Mouse (Mus musculus) CH12.LX (cell line): ENCODE data around the gene Otx2.

Experiments used
- CTCF ChIP-seq, 2 experiments: IDR thresholded peaks in 1 of 2; conservative IDR thresholded peaks in 1 of 2; 2 replicates each; pipeline ENCODE4 v1.5.1; 2011 to 2012; ENCODE audit warnings: low read depth in 2 of 2, low read length in 2 of 2, improper control_type of control experiment in 1 of 2, inconsistent platforms in 1 of 2, mild to moderate bottlenecking in 1 of 2, moderate library complexity in 1 of 2
- E2F4 ChIP-seq: IDR thresholded peaks from 2 replicates; pipeline ENCODE4 v1.6.1; 2011; ENCODE audit warnings: low read depth, low read length, improper control_type of control experiment; ENCODE audit not compliant: insufficient replicate concordance
- ELF1 ChIP-seq: IDR thresholded peaks from 2 replicates; pipeline ENCODE4 v1.6.1; 2014; ENCODE audit warnings: low read depth, mild to moderate bottlenecking, inconsistent platforms, low read length, improper control_type of control experiment
- HCFC1 ChIP-seq: IDR thresholded peaks from 2 replicates; pipeline ENCODE4 v1.6.1; 2012; ENCODE audit warnings: low read depth, mild to moderate bottlenecking, inconsistent platforms, low read length, improper control_type of control experiment
- KAT2A ChIP-seq: IDR thresholded peaks from 2 replicates; pipeline ENCODE4 v1.6.1; 2012; ENCODE audit warnings: low read length, improper control_type of control experiment, inconsistent platforms; ENCODE audit not compliant: insufficient replicate concordance
- MAX ChIP-seq: IDR thresholded peaks from 2 replicates; pipeline ENCODE4 v1.6.1; 2011; ENCODE audit warnings: low read length, improper control_type of control experiment
- MXI1 ChIP-seq: IDR thresholded peaks from 2 replicates; pipeline ENCODE4 v1.6.1; 2011; ENCODE audit warnings: mild to moderate bottlenecking, low read depth, low read length, improper control_type of control experiment
- NRF1 ChIP-seq: IDR thresholded peaks from 2 replicates; pipeline ENCODE4 v1.6.1; 2014; ENCODE audit warnings: low read depth, mild to moderate bottlenecking, inconsistent platforms, low read length, improper control_type of control experiment, moderate library complexity
- SIN3A ChIP-seq: IDR thresholded peaks from 2 replicates; pipeline ENCODE4 v1.6.1; 2012; ENCODE audit warnings: low read length, improper control_type of control experiment, inconsistent platforms
- UBTF ChIP-seq: IDR thresholded peaks from 2 replicates; pipeline ENCODE4 v1.6.1; 2012; ENCODE audit warnings: low read depth, mild to moderate bottlenecking, inconsistent platforms, low read length, improper control_type of control experiment, moderate library complexity
- USF1 ChIP-seq: IDR thresholded peaks from 2 replicates; pipeline ENCODE4 v1.6.1; 2014; ENCODE audit warnings: low read depth, mild to moderate bottlenecking, inconsistent platforms, low read length, improper control_type of control experiment
- ZC3H11A ChIP-seq: IDR thresholded peaks from 2 replicates; pipeline ENCODE4 v1.6.1; 2012; ENCODE audit warnings: low read depth, mild to moderate bottlenecking, inconsistent platforms, low read length, improper control_type of control experiment
- ZMIZ1 ChIP-seq: IDR thresholded peaks from 2 replicates; pipeline ENCODE4 v1.6.1; 2012; ENCODE audit warnings: low read depth, mild to moderate bottlenecking, inconsistent platforms, low read length, improper control_type of control experiment
- ZNF384 ChIP-seq: IDR thresholded peaks from 2 replicates; pipeline ENCODE4 v1.6.1; 2012; ENCODE audit warnings: low read depth, low read length, improper control_type of control experiment, inconsistent platforms

- TF ChIP-seq CTCF (conservative IDR thresholded peaks at IDR 0.05 in 1 of 2, IDR thresholded peaks at IDR 0.05 in 1 of 2; ENCODE audit: low read depth in 2 of 2, low read length in 2 of 2) (no peak), USF1 (no peak), MXI1 (no peak), SIN3A (no peak), MAX (no peak), E2F4 (no peak), ZC3H11A (no peak), ZNF384 (peak; percentile 83), KAT2A (no peak), ELF1 (peak; percentile 36; the same call in 1 of the 2 replicates), ZMIZ1 (no peak), UBTF (no peak), NRF1 (no peak), HCFC1 (no peak)
Observed at GRCm38 (mm10) chr14:48710062-48710870, 36.6 kb upstream of the Otx2 start.
